9 mouse cellular contexts compared by ENCODE assay signal in genomic region chr6:146890633-146891032, GRCm38 (mm10). TPM values are rescaled to one million over a fixed set of nuclear protein-coding genes. Genes with fewer than 3 reads are reported as not detected.
A peak's percentile ranks its signal among the peaks of the same experiment; 100 is the strongest.
DNase-seq lines count a peak whose midpoint lies in the region; ATAC-seq and TF ChIP-seq lines count a peak whose summit lies in the region.
"Had no signal": no experiment of that assay in that cellular context is flagged by ENCODE, and none has a peak within 500 bp of the region (broad histone marks: within the 10 kb centered on the region; RNA-seq: fewer than 3 reads in every experiment).

No protein-coding gene starts in this region.

- no peak for ATAC-seq in heart, embryonic 12.5 days (ENCODE audit: insufficient number of reproducible peaks, low FRiP score)
- ATAC-seq in heart, embryonic 15.5 days (replicated peaks; ENCODE audit: insufficient number of reproducible peaks, insufficient read depth, low FRiP score, low read depth) = no peak
- ATAC-seq in limb, embryonic 13.5 days (ENCODE audit: low FRiP score, low read depth) = no peak
- ATAC-seq: Patski had no signal

- peak overlapping the region; percentile 64 for H3K4me2 ChIP-seq in heart, embryonic 12.5 days
- peak overlapping the region; percentile 78 for H3K4me2 ChIP-seq in heart, embryonic 15.5 days
- peak overlapping the region; percentile 78 for H3K4me2 ChIP-seq in limb, embryonic 13.5 days (replicated peaks)

- H3K36me3 ChIP-seq in heart, embryonic 12.5 days = no peaks in the 10 kb centered on the region
- no peaks in the 10 kb centered on the region for H3K36me3 ChIP-seq in heart, embryonic 15.5 days
- no peaks in the 10 kb centered on the region; the same call in 1 of the 2 replicates for H3K36me3 ChIP-seq in limb, embryonic 13.5 days
- no peaks in the 10 kb centered on the region for H3K36me3 ChIP-seq in thymus, adult 2 months (ENCODE audit: control insufficient read depth, insufficient read depth, low read length)

- peak overlapping the region; percentile 77 for H3K27ac ChIP-seq in heart, embryonic 12.5 days (ENCODE audit: poor library complexity, severe bottlenecking)
- H3K27ac ChIP-seq in heart, embryonic 15.5 days = peak overlapping the region; percentile 52
- peak overlapping the region; percentile 70 for H3K27ac ChIP-seq in limb, embryonic 13.5 days
- H3K27ac ChIP-seq in thymus, adult 2 months (ENCODE audit: control insufficient read depth, insufficient read depth, low read length) = no peak overlapping the region

- no peak for DNase-seq in heart, adult 8-10 months (ENCODE audit: low spot score)
- peak; percentile 39 for DNase-seq in NIH3T3 (ENCODE audit: low read depth)
- no peak for DNase-seq in thymus, adult 2 months
- no peak for DNase-seq in frontal cortex, postnatal 14 days (ENCODE audit: low spot score in 2 of 2)
- no peak for DNase-seq in layer of hippocampus, postnatal 36 days

- peaks cover 44% of the 10 kb centered on the region for H3K4me1 ChIP-seq in heart, embryonic 12.5 days (replicated peaks)
- peaks cover 28% of the 10 kb centered on the region for H3K4me1 ChIP-seq in heart, embryonic 15.5 days (replicated peaks)
- peaks cover 53% of the 10 kb centered on the region for H3K4me1 ChIP-seq in limb, embryonic 13.5 days
- H3K4me1 ChIP-seq in thymus, adult 2 months (replicated peaks; ENCODE audit: control insufficient read depth, insufficient read depth, low read length) = no peaks in the 10 kb centered on the region; the same call in 1 of the 2 replicates

- peak overlapping the region; percentile 62; the same call in 1 of the 2 replicates for H3K9ac ChIP-seq in heart, embryonic 12.5 days
- peak overlapping the region; percentile 5; the same call in 1 of the 2 replicates for H3K9ac ChIP-seq in heart, embryonic 15.5 days
- peak overlapping the region; percentile 86 for H3K9ac ChIP-seq in limb, embryonic 13.5 days

- no peak for TF ChIP-seq CTCF in thymus, adult 2 months (IDR thresholded peaks at IDR 0.05; ENCODE audit: borderline replicate concordance, control insufficient read depth, extremely low read depth, insufficient read depth, low read length, poor library complexity)

- H3K4me3 ChIP-seq in heart, embryonic 12.5 days = peak overlapping the region; percentile 30
- H3K4me3 ChIP-seq in heart, embryonic 15.5 days = peak overlapping the region; percentile 22
- peak overlapping the region; percentile 81 for H3K4me3 ChIP-seq in limb, embryonic 13.5 days
- H3K4me3 ChIP-seq in thymus, adult 2 months (ENCODE audit: control insufficient read depth, insufficient read depth, low read length) = no peak overlapping the region

- no peak for TF ChIP-seq POLR2A in thymus, adult 2 months (IDR thresholded peaks at IDR 0.05; ENCODE audit: control insufficient read depth, extremely low read depth, insufficient read depth, low read length, poor library complexity)

- no peaks in the 10 kb centered on the region for H3K9me3 ChIP-seq in heart, embryonic 12.5 days (replicated peaks)
- H3K9me3 ChIP-seq in heart, embryonic 15.5 days (replicated peaks) = no peaks in the 10 kb centered on the region
- H3K9me3 ChIP-seq in limb, embryonic 13.5 days = no peaks in the 10 kb centered on the region

- no peaks in the 10 kb centered on the region for H3K27me3 ChIP-seq in heart, embryonic 12.5 days (replicated peaks)
- no peaks in the 10 kb centered on the region for H3K27me3 ChIP-seq in heart, embryonic 15.5 days
- no peaks in the 10 kb centered on the region for H3K27me3 ChIP-seq in limb, embryonic 13.5 days
- no peaks in the 10 kb centered on the region for H3K27me3 ChIP-seq in thymus, adult 2 months (ENCODE audit: control insufficient read depth, insufficient read depth, low read length)
- H3K27me3 ChIP-seq: Patski had no signal

RNA-seq across cellular contexts. Expression of gene Ppfibp1, which starts 2.3 kb away (rescaled TPM):
- polyA plus RNA-seq in heart, embryonic 12.5 days (2016; fragmentation: Nextera tagmentation; extraction: Ambion mirVana) = 83.9 and 84.8 TPM in 2 replicates
- 100 to 1,000 TPM; 101 to 127 (median 122) TPM for total RNA-seq in heart, adult 8-10 months (2022)
- polyA plus RNA-seq in heart, embryonic 15.5 days (2015; fragmentation: Nextera tagmentation; extraction: Ambion mirVana) = 50.5 and 50.8 TPM in 2 replicates
- 61.1 and 68.5 TPM in 2 replicates for polyA plus RNA-seq in limb, embryonic 13.5 days (2015; fragmentation: Nextera tagmentation; extraction: Ambion mirVana)
- polyA plus RNA-seq in thymus, adult 2 months (2012; rRNA removed) = 4.2 and 5.0 TPM in 2 replicates
- total RNA-seq in layer of hippocampus, postnatal 36 days (2021) = 10 to 100 TPM; 41.2 to 44.2 TPM

RNA-seq across cellular contexts. Expression of gene Smco2, which starts 40.7 kb away (rescaled TPM):
- not detected in 2 replicates for polyA plus RNA-seq in heart, embryonic 12.5 days (2016; fragmentation: Nextera tagmentation; extraction: Ambion mirVana)
- 1 to 10 TPM in 3 of 4 experiments, under 1 TPM in 1; 0.90 to 3.8 (median 2.7) TPM for total RNA-seq in heart, adult 8-10 months (2022)
- 0.53 TPM in 1 of 2 replicates, not detected in the other for polyA plus RNA-seq in heart, embryonic 15.5 days (2015; fragmentation: Nextera tagmentation; extraction: Ambion mirVana)
- not detected in 2 replicates for polyA plus RNA-seq in limb, embryonic 13.5 days (2015; fragmentation: Nextera tagmentation; extraction: Ambion mirVana)
- 0.42 TPM in 1 of 2 replicates, not detected in the other for polyA plus RNA-seq in thymus, adult 2 months (2012; rRNA removed)
- total RNA-seq in layer of hippocampus, postnatal 36 days (2021) = not detected
- polyA plus RNA-seq: Patski had no signal

Comparison
In these comparisons a context has a peak if more than half of its experiments do, and no peak if none do; other contexts are left out.
1. H3K9ac ChIP-seq: peak in every context shown above with its lines; median percentile 86 in limb, embryonic 13.5 days; 62 in heart, embryonic 12.5 days; 5 in heart, embryonic 15.5 days.